Mouse (Mus musculus) midbrain, embryonic 12.5 days (tissue): ENCODE results near the gene 1700067P10Rik. TPM values are rescaled to one million over a fixed set of nuclear protein-coding genes. Genes with fewer than 3 reads are reported as not detected.

Experiments
- ATAC-seq: fragments of 200-750 bp; cut with Nextera tagmentation; 2 replicates; pipeline ENCODE4 v1.8.0; 2017; ENCODE audit warnings: low read depth, moderate TSS enrichment, moderate library complexity; ENCODE audit not compliant: low FRiP score
- H3K27ac ChIP-seq: fragments of 300-500 bp; sonication (generic); replicated peaks from 2 replicates; pipeline ENCODE4 v1.5.1; 2016; ENCODE audit warnings: mild to moderate bottlenecking
- H3K27me3 ChIP-seq: fragments of 300-500 bp; sonication (generic); 2 replicates; pipeline ENCODE4 v1.6.1; 2016; ENCODE audit warnings: mild to moderate bottlenecking
- H3K36me3 ChIP-seq: fragments of 300-500 bp; sonication (generic); 2 replicates; pipeline ENCODE4 v1.6.1; 2016
- H3K4me1 ChIP-seq: fragments of 300-500 bp; sonication (generic); 2 replicates; pipeline ENCODE4 v1.6.1; 2016
- H3K4me2 ChIP-seq: fragments of 300-500 bp; sonication (generic); replicated peaks from 2 replicates; pipeline ENCODE4 v1.6.1; 2016; ENCODE audit warnings: mild to moderate bottlenecking, moderate library complexity
- H3K4me3 ChIP-seq: fragments of 300-500 bp; sonication (generic); 2 replicates; pipeline ENCODE4 v1.5.1; 2016; ENCODE audit warnings: mild to moderate bottlenecking
- H3K9ac ChIP-seq: fragments of 300-500 bp; sonication (generic); replicated peaks from 2 replicates; pipeline ENCODE4 v1.6.1; 2016; ENCODE audit warnings: mild to moderate bottlenecking, moderate library complexity
- H3K9me3 ChIP-seq: fragments of 300-500 bp; sonication (generic); 2 replicates; pipeline ENCODE4 v1.6.1; 2016; ENCODE audit warnings: mild to moderate bottlenecking
- WGBS: fragments of 180-500 bp; shearing (Covaris S2); methylation state at CpG from one replicate; pipeline ENCODE4 v1.1.7; 2016; 5-methylcytosine and 5-hydroxymethylcytosine counted together
- polyA plus RNA-seq: library from polyadenylated mRNA; unstranded; fragments of >200 nt; fragmentation: Nextera tagmentation; extraction: Ambion mirVana; gene quantifications from 2 replicates; pipeline ENCODE4 v1.2.1, GENCODE M21; 2016

The 1700067P10Rik gene
- polyA plus RNA-seq, 1 experiment from 2014 or later: not detected

GRCm38 (mm10) chr17:48132810-48133209 lies 43.7 kb downstream of the 1700067P10Rik start:
- Histone ChIP-seq H3K36me3 (no peaks in the 10 kb centered on the region), H3K27me3 (no peaks in the 10 kb centered on the region), H3K4me2 (no peak overlapping the region), H3K9me3 (no peaks in the 10 kb centered on the region), H3K4me3 (no peak overlapping the region), H3K9ac (no peak overlapping the region), H3K27ac (no peak overlapping the region), H3K4me1 (no peaks in the 10 kb centered on the region)
- 90% methylated on average over 2 of the region's 2 CpGs for WGBS
- no peak for ATAC-seq

Other genes starting within 250 kb of the 1700067P10Rik start
- 34.5 and 35.3 TPM in 2 replicates for gene Foxp4, start 164.7 kb upstream of the 1700067P10Rik start, polyA plus RNA-seq
- not detected in 2 replicates for gene 1700122O11Rik, start 51.0 kb upstream of the 1700067P10Rik start, polyA plus RNA-seq
- 0.09 TPM in 1 of 2 replicates, not detected in the other for gene 9830107B12Rik, start 56.9 kb downstream of the 1700067P10Rik start, polyA plus RNA-seq
- gene A530064D06Rik, start 78.0 kb downstream of the 1700067P10Rik start, polyA plus RNA-seq: not detected in 2 replicates
- gene Trem1, start 143.4 kb downstream of the 1700067P10Rik start, polyA plus RNA-seq: 0.08 and 0.11 TPM in 2 replicates
- gene Trem3, start 158.5 kb downstream of the 1700067P10Rik start, polyA plus RNA-seq: not detected in 2 replicates
- 0.10 TPM in 1 of 2 replicates, not detected in the other for gene Treml4, start 175.0 kb downstream of the 1700067P10Rik start, polyA plus RNA-seq
- gene Treml2, start 210.2 kb downstream of the 1700067P10Rik start, polyA plus RNA-seq: 0.17 and 0.26 TPM in 2 replicates
- 0.17 and 0.22 TPM in 2 replicates for gene B430306N03Rik, start 226.8 kb downstream of the 1700067P10Rik start, polyA plus RNA-seq